Mouse (Mus musculus) G1E (cell line): ENCODE measurements around the gene Iqcc.

Experiments
- GATA1 ChIP-seq: IDR thresholded peaks from 2 replicates; pipeline ENCODE4 v1.6.1; 2012; ENCODE audit warnings: borderline replicate concordance, low read length, inconsistent platforms, mixed read lengths
- POLR2AphosphoS5 ChIP-seq: IDR thresholded peaks from 2 replicates; pipeline ENCODE4 v1.6.1; 2012; ENCODE audit warnings: low read depth, low read length, inconsistent platforms; ENCODE audit not compliant: insufficient replicate concordance
- TAL1 ChIP-seq: conservative IDR thresholded peaks from 2 replicates; pipeline ENCODE4 v1.6.1; 2012; ENCODE audit warnings: low read depth, low read length, inconsistent platforms, mixed read lengths

- TF ChIP-seq POLR2AphosphoS5 (no peak), GATA1 (no peak), TAL1 (no peak)
Observed at GRCm38 (mm10) chr4:129624281-129625028, 5.6 kb upstream of the Iqcc start.
